Mouse (Mus musculus): Measurements from ENCODE around the gene Megf11.

The Megf11 gene

GRCm38 (mm10) chr9:64557846-64558530, 172.6 kb downstream of the Megf11 start:
- DNase-seq (ENCODE audit: extremely low read depth, low read depth) = no peak

- peak; percentile 56 for DNase-seq (ENCODE audit: extremely low read depth, low read depth)
These were observed 178.9 kb downstream of the Megf11 start for GRCm38 (mm10) chr9:64564315-64564767.

GRCm38 (mm10) chr9:64565915-64566314, 180.5 kb downstream of the Megf11 start:
- DNase-seq (ENCODE audit: extremely low read depth, low read depth) = peak; percentile 56

- no peak for DNase-seq (ENCODE audit: extremely low read depth, low read depth)
These were observed 180.9 kb downstream of the Megf11 start for GRCm38 (mm10) chr9:64566376-64566775.

- no peak for DNase-seq (ENCODE audit: extremely low read depth, low read depth)
These were observed 182.1 kb downstream of the Megf11 start for GRCm38 (mm10) chr9:64567482-64567881.

- DNase-seq (ENCODE audit: extremely low read depth, low read depth) = no peak
These were observed 183.2 kb downstream of the Megf11 start for GRCm38 (mm10) chr9:64568467-64569260.

GRCm38 (mm10) chr9:64570448-64570847, 185.0 kb downstream of the Megf11 start:
- no peak for DNase-seq (ENCODE audit: extremely low read depth, low read depth)

GRCm38 (mm10) chr9:64571091-64571490, 185.7 kb downstream of the Megf11 start:
- DNase-seq (ENCODE audit: extremely low read depth, low read depth) = no peak

GRCm38 (mm10) chr9:64572629-64573190, 187.3 kb downstream of the Megf11 start:
- DNase-seq (ENCODE audit: extremely low read depth, low read depth) = no peak

- DNase-seq (ENCODE audit: extremely low read depth, low read depth) = no peak
These were observed 190.2 kb downstream of the Megf11 start for GRCm38 (mm10) chr9:64575658-64576057.

- DNase-seq (ENCODE audit: extremely low read depth, low read depth) = no peak
These were observed 190.9 kb downstream of the Megf11 start for GRCm38 (mm10) chr9:64576143-64576878.

GRCm38 (mm10) chr9:64577156-64577555, 191.7 kb downstream of the Megf11 start:
- no peak for DNase-seq (ENCODE audit: extremely low read depth, low read depth)

- no peak for DNase-seq (ENCODE audit: extremely low read depth, low read depth)
These were observed 192.6 kb downstream of the Megf11 start for GRCm38 (mm10) chr9:64578014-64578413.

GRCm38 (mm10) chr9:64579306-64579705, 193.9 kb downstream of the Megf11 start:
- no peak for DNase-seq (ENCODE audit: extremely low read depth, low read depth)

GRCm38 (mm10) chr9:64586292-64586691, 200.9 kb downstream of the Megf11 start:
- peak; percentile 80 for DNase-seq (ENCODE audit: extremely low read depth, low read depth)

GRCm38 (mm10) chr9:64587991-64588390, 202.6 kb downstream of the Megf11 start:
- no peak for DNase-seq (ENCODE audit: extremely low read depth, low read depth)

GRCm38 (mm10) chr9:64590634-64591041, 205.2 kb downstream of the Megf11 start:
- DNase-seq (ENCODE audit: extremely low read depth, low read depth) = peak; percentile 96

- DNase-seq (ENCODE audit: extremely low read depth, low read depth) = no peak
These were observed 206.0 kb downstream of the Megf11 start for GRCm38 (mm10) chr9:64591436-64591835.

- DNase-seq (ENCODE audit: extremely low read depth, low read depth) = no peak
These were observed 209.0 kb downstream of the Megf11 start for GRCm38 (mm10) chr9:64594442-64594841.

- no peak for DNase-seq (ENCODE audit: extremely low read depth, low read depth)
These were observed 213.0 kb downstream of the Megf11 start for GRCm38 (mm10) chr9:64598427-64598826.

GRCm38 (mm10) chr9:64600731-64601130, 215.3 kb downstream of the Megf11 start:
- DNase-seq (ENCODE audit: extremely low read depth, low read depth) = no peak

GRCm38 (mm10) chr9:64602895-64603294, 217.5 kb downstream of the Megf11 start:
- DNase-seq (ENCODE audit: extremely low read depth, low read depth) = no peak
